Mouse (Mus musculus) heart, adult 2 months (tissue): ENCODE measurements around the gene Txnrd1. TPM values are rescaled to one million over a fixed set of nuclear protein-coding genes. Genes with fewer than 3 reads are reported as not detected.
A peak's percentile ranks its signal among the peaks of the same experiment; 100 is the strongest.

Experiments used
- DNase-seq, 2 experiments: peaks; one replicate each; pipeline ENCODE4 v3.0.0; 2021
- H3K27ac ChIP-seq: fragments of 200-600 bp; 2 replicates; pipeline ENCODE4 v1.8.1; 2022
- H3K27me3 ChIP-seq: fragments of 200-500 bp; 2 replicates; pipeline ENCODE4 v1.6.1; 2012; ENCODE audit warnings: mild to moderate bottlenecking, low read length, inconsistent platforms, mixed read lengths; ENCODE audit not compliant: control insufficient read depth, insufficient read depth
- H3K36me3 ChIP-seq: fragments of 200-500 bp; 2 replicates; pipeline ENCODE4 v1.6.1; 2012; ENCODE audit warnings: low read length, inconsistent platforms; ENCODE audit not compliant: control insufficient read depth, insufficient read depth
- H3K4me1 ChIP-seq: fragments of 200-500 bp; 2 replicates; pipeline ENCODE4 v1.6.1; 2011; ENCODE audit warnings: low read length; ENCODE audit not compliant: control insufficient read depth, insufficient read depth
- H3K4me3 ChIP-seq: fragments of 200-600 bp; 2 replicates; pipeline ENCODE4 v1.8.1; 2022
- H3K79me2 ChIP-seq: fragments of 200-500 bp; replicated peaks from 2 replicates; pipeline ENCODE4 v1.6.1; 2012; ENCODE audit warnings: mild to moderate bottlenecking, inconsistent platforms, low read length, moderate library complexity, mixed read lengths; ENCODE audit not compliant: control insufficient read depth, insufficient read depth
- H3K9ac ChIP-seq: fragments of 200-500 bp; 2 replicates; pipeline ENCODE4 v1.6.1; 2012; ENCODE audit warnings: low read depth, mild to moderate bottlenecking, control low read depth, inconsistent platforms, low read length, mixed read lengths
- CTCF ChIP-seq: fragments of 200-600 bp; IDR thresholded peaks from 2 replicates; pipeline ENCODE4 v1.8.1; 2022; ENCODE audit warnings: antibody characterized with exemption, mild to moderate bottlenecking, moderate library complexity
- EP300 ChIP-seq: fragments of 200-500 bp; IDR thresholded peaks from 2 replicates; pipeline ENCODE4 v1.6.1; 2011; ENCODE audit warnings: low read depth, low read length, control low read depth; ENCODE audit not compliant: insufficient read depth
- POLR2A ChIP-seq: fragments of 200-500 bp; IDR thresholded peaks from 2 replicates; pipeline ENCODE4 v1.6.1; 2011; ENCODE audit warnings: mild to moderate bottlenecking, low read depth, low read length, control low read depth; ENCODE audit not compliant: insufficient read depth
- WGBS: fragments of 180-500 bp; shearing (Covaris S2); methylation state at CpG from one replicate; pipeline ENCODE4 v1.1.7; 2018; 5-methylcytosine and 5-hydroxymethylcytosine counted together
- intact Hi-C: fragments of 180-260 bp; cut with DNase I; formaldehyde crosslinking; loops from one replicate; pipeline ENCODE4 v1.15.1; 2025
- polyA plus RNA-seq: library from polyadenylated mRNA; depleted of rRNA; stranded (reverse); fragments of >200 nt; gene quantifications from 2 replicates; pipeline ENCODE4 v1.2.3, GENCODE M21; 2012
- total RNA-seq, 2 experiments: library from RNA; stranded (reverse); gene quantifications; 2 replicates each; pipeline ENCODE4 v1.2.3; 2021

Txnrd1 gene
- total and polyA plus RNA-seq, 3 experiments, result 21.3 to 61.1 (median 56.8) TPM

GRCm38 (mm10) chr10:82901436-82901835 is 67.7 kb downstream of the Txnrd1 start:
- intact Hi-C loops, result loop anchor here (1.0 to 2.0 kb wide), 3 partner anchors 43 to 235 kb away; no protein-coding TSS in a partner anchor
- H3K4me3 ChIP-seq, result no peak overlapping the region
- no peak overlapping the region for H3K27ac ChIP-seq
- H3K79me2 ChIP-seq, result no peaks in the 10 kb centered on the region
- WGBS, result 3% methylated on average over 7 of the region's 7 CpGs
- no peaks in the 10 kb centered on the region for H3K36me3 ChIP-seq
- H3K4me1 ChIP-seq, result no peaks in the 10 kb centered on the region; the same call in 1 of the 2 replicates
- H3K27me3 ChIP-seq, result no peaks in the 10 kb centered on the region
- DNase-seq, result peak; percentile 81 to 91
- H3K9ac ChIP-seq, result no peak overlapping the region
- TF ChIP-seq EP300, result peak; percentile 53; the same call in 1 of the 2 replicates
- TF ChIP-seq POLR2A, result no peak
- TF ChIP-seq CTCF, result 0 out of 2 replicates have a peak, but pooled peaks have one; percentile 100

DNA sequence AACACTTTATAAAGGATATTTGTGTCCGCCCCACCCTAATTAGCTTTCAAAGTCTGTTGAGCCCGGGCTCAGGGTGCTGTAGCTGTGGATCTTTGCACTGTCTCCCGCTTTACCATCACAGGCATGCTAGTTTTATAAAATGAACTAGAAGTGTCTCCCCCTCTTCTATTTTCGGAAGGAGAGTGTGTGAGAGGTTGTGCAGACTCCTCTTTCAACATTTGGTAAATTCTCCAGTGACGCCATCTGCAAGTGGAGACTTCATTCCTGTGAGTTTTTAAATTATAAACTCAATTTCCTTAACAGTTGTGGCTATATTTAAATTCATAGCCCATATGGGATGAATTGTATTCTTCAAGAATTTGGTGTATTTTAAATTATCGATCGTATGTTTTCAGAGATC is 74.8 kb downstream of the Txnrd1 start:
- no peak overlapping the region for H3K27ac ChIP-seq
- DNase-seq, result no peak
- intact Hi-C loops, result loop anchor here (2.0 to 5.0 kb wide), 3 partner anchors 194 to 446 kb away; no protein-coding TSS in a partner anchor
- no peaks in the 10 kb centered on the region for H3K4me1 ChIP-seq
- no peak overlapping the region for H3K4me3 ChIP-seq
- no peaks in the 10 kb centered on the region for H3K79me2 ChIP-seq
- H3K9ac ChIP-seq, result no peak overlapping the region
- H3K36me3 ChIP-seq, result no peaks in the 10 kb centered on the region
- 74% methylated on average over 7 of the region's 7 CpGs for WGBS
- no peaks in the 10 kb centered on the region for H3K27me3 ChIP-seq
- no peak for TF ChIP-seq POLR2A
- TF ChIP-seq EP300, result no peak
- no peak for TF ChIP-seq CTCF

- intact Hi-C loops, result loop anchor here (1.0 to 5.0 kb wide), 5 partner anchors 193 to 445 kb away; no protein-coding TSS in a partner anchor
- Histone ChIP-seq H3K27ac (no peak overlapping the region), H3K36me3 (no peaks in the 10 kb centered on the region), H3K9ac (no peak overlapping the region), H3K4me3 (no peak overlapping the region), H3K27me3 (no peaks in the 10 kb centered on the region), H3K79me2 (no peaks in the 10 kb centered on the region), H3K4me1 (no peaks in the 10 kb centered on the region)
- peak; percentile 32 to 66 for DNase-seq
- WGBS, result 21% methylated on average over 9 of the region's 9 CpGs
- TF ChIP-seq EP300 (peak; percentile 18; the same call in 1 of the 2 replicates), POLR2A (no peak), CTCF (peak; percentile 91)
These were observed 75.6 kb downstream of the Txnrd1 start for GRCm38 (mm10) chr10:82909382-82909781.

DNA sequence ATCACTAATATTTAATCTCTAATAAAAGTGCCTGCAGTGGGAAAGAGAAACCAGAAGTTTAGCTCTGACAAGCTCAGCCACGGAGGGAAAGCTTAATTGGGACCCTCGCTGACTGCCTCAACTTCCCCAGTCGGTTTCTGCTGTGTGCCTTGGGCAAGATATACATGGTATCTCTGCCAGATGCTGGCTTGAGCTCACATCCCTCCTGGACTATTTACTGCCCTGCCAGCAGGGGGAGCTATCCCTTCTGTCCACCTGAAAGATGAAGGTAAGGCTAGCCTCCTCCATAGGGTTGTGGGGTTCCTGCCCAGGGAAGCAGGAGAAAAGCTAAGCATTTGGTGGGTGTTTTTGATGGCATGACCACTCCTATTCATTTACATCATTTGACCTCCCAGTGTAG is 76.4 kb downstream of the Txnrd1 start:
- WGBS, result 67% methylated on average over 3 of the region's 3 CpGs

GRCm38 (mm10) chr10:82913238-82913637 is 79.5 kb downstream of the Txnrd1 start:
- Histone ChIP-seq H3K36me3 (no peaks in the 10 kb centered on the region), H3K27me3 (no peaks in the 10 kb centered on the region)
- intact Hi-C loops, result loop anchor here (5.0 kb wide), 1 partner anchor 69 kb away; no protein-coding TSS in a partner anchor

More for the DNA sequence above, 76.4 kb downstream of the Txnrd1 start:
- no peaks in the 10 kb centered on the region for H3K79me2 ChIP-seq
- no peak overlapping the region for H3K9ac ChIP-seq
- H3K4me1 ChIP-seq, result no peaks in the 10 kb centered on the region
- intact Hi-C loops, result loop anchor here (5.0 kb wide), 1 partner anchor 72 kb away; no protein-coding TSS in a partner anchor
- H3K4me3 ChIP-seq, result no peak overlapping the region
- no peak for DNase-seq
- peak; percentile 68 for TF ChIP-seq CTCF
- TF ChIP-seq POLR2A, result no peak
- H3K27ac ChIP-seq, result no peak overlapping the region
- no peaks in the 10 kb centered on the region for H3K36me3 ChIP-seq
- H3K27me3 ChIP-seq, result no peaks in the 10 kb centered on the region

GRCm38 (mm10) chr10:82913772-82914171 is 80.0 kb downstream of the Txnrd1 start:
- intact Hi-C loops, result loop anchor here (5.0 kb wide), 1 partner anchor 69 kb away; no protein-coding TSS in a partner anchor
- Histone ChIP-seq H3K4me3 (no peak overlapping the region), H3K9ac (no peak overlapping the region), H3K79me2 (no peaks in the 10 kb centered on the region), H3K4me1 (no peaks in the 10 kb centered on the region), H3K36me3 (no peaks in the 10 kb centered on the region), H3K27me3 (no peaks in the 10 kb centered on the region), H3K27ac (no peak overlapping the region)
- 77% methylated on average over 6 of the region's 6 CpGs for WGBS
- TF ChIP-seq CTCF (no peak), EP300 (no peak), POLR2A (no peak)
- DNase-seq, result no peak

More at GRCm38 (mm10) chr10:82913238-82913637, 79.5 kb downstream of the Txnrd1 start:
- H3K79me2 ChIP-seq, result no peaks in the 10 kb centered on the region
- DNase-seq, result no peak
- no peak overlapping the region for H3K9ac ChIP-seq
- no peak for TF ChIP-seq CTCF
- no peak for TF ChIP-seq POLR2A
- no peak for TF ChIP-seq EP300
- H3K4me1 ChIP-seq, result no peaks in the 10 kb centered on the region
- WGBS, result 68% methylated on average over 4 of the region's 4 CpGs
- no peak overlapping the region for H3K27ac ChIP-seq
- no peak overlapping the region for H3K4me3 ChIP-seq
